ENCODE assay signal across 14 mouse cellular contexts in the genomic region with DNA sequence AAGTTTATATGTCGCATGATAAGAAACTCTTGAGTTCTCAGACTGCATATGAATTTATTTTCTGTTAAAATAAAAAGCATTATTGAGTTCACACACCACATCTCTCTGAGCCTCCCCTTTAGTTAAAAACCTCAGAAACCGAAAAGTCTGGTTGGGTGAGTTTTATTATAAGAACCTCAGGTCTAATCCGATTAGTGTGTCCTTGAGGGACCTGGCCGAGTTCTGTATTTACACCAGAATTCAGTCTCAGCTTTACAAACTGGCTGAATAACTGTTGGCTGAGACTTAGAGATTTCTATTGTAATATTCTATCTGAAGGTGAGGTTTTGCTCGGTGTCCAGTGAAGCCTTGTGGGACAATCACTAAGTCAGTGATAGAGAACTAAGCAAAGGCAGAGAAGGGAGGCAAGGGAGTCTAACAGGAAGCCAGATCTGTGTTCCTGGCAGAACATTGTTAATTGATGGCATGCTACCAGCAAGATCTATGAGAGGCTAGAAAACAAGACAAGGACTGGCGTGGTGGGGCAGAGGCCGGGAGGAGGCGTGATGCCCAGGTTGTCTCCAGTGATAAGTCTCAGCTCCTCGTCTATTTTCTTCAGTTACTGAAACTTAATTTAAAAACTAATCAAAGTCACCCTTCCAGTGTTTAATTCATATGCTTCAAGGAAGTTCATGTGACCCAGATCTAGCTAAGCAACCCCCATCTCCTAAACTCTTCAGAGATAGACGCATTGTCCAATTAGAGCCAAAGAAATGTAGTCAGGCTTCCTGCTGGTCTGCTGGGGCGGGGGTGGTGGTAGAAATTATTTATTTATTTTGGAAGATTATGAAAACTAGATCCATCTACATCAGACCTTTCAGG.
"Had no signal": no experiment of that assay in that cellular context is flagged by ENCODE, and none has a peak within 500 bp of the region (broad histone marks: within the 10 kb centered on the region; RNA-seq: fewer than 3 reads in every experiment).

No protein-coding gene starts in this region.

- H3K36me3 ChIP-seq: limb, embryonic 13.5 days; midbrain, embryonic 10.5 days; neural tube, embryonic 15.5 days had no signal

- H3K27me3 ChIP-seq: limb, embryonic 13.5 days; neural tube, embryonic 15.5 days had no signal

- H3K9ac ChIP-seq: limb, embryonic 13.5 days; liver, embryonic 14.5 days; neural tube, embryonic 15.5 days had no signal

- H3K9me3 ChIP-seq: limb, embryonic 13.5 days; midbrain, embryonic 10.5 days; neural tube, embryonic 15.5 days had no signal

- H3K4me3 ChIP-seq: limb, embryonic 13.5 days; midbrain, embryonic 10.5 days; myocyte; neural tube, embryonic 15.5 days had no signal

- H3K27ac ChIP-seq: limb, embryonic 13.5 days; liver, embryonic 14.5 days; midbrain, embryonic 10.5 days; neural tube, embryonic 15.5 days; stomach, postnatal 0 days had no signal

- H3K4me2 ChIP-seq: limb, embryonic 13.5 days; neural tube, embryonic 15.5 days had no signal

- H3K4me1 ChIP-seq: midbrain, embryonic 10.5 days; neural tube, embryonic 15.5 days had no signal

- DNase-seq: left cerebral cortex, postnatal 4 days; lung, adult 18-20 months; lung, postnatal 4 days; midbrain, embryonic 14.5 days; right cerebral cortex, adult 18-20 months; thymus, adult 2 months; thymus, postnatal 25 days had no signal

- ATAC-seq: lung, postnatal 0 days had no signal
